Mouse (Mus musculus) testis, adult 2 months (tissue): ENCODE data around the gene Tbc1d16. TPM values are rescaled to one million over a fixed set of nuclear protein-coding genes. Genes with fewer than 3 reads are reported as not detected.

Source experiments
- H3K27ac ChIP-seq: fragments of 200-500 bp; 2 replicates; pipeline ENCODE4 v1.5.1; 2012; ENCODE audit warnings: low read depth, low read length; ENCODE audit not compliant: control insufficient read depth, insufficient read depth
- H3K27me3 ChIP-seq: fragments of 200-500 bp; 2 replicates; pipeline ENCODE4 v1.6.1; 2012; ENCODE audit warnings: mild to moderate bottlenecking, low read length, moderate library complexity; ENCODE audit not compliant: control insufficient read depth, insufficient read depth
- H3K36me3 ChIP-seq: fragments of 200-500 bp; 2 replicates; pipeline ENCODE4 v1.6.1; 2012; ENCODE audit warnings: mild to moderate bottlenecking, low read length; ENCODE audit not compliant: control insufficient read depth, insufficient read depth
- H3K4me1 ChIP-seq: fragments of 200-500 bp; 2 replicates; pipeline ENCODE4 v1.6.1; 2012; ENCODE audit warnings: low read length; ENCODE audit not compliant: control insufficient read depth, insufficient read depth
- H3K4me3 ChIP-seq: fragments of 200-500 bp; 2 replicates; pipeline ENCODE4 v1.5.1; 2012; ENCODE audit warnings: low read depth, mild to moderate bottlenecking, low read length, moderate library complexity, mixed read lengths; ENCODE audit not compliant: control insufficient read depth
- CTCF ChIP-seq: fragments of 200-500 bp; IDR thresholded peaks from 2 replicates; pipeline ENCODE4 v1.5.1; 2012; ENCODE audit warnings: low read depth, mild to moderate bottlenecking, inconsistent platforms, low read length, moderate library complexity; ENCODE audit not compliant: control insufficient read depth, insufficient read depth, insufficient replicate concordance
- POLR2A ChIP-seq: fragments of 200-500 bp; IDR thresholded peaks from 2 replicates; pipeline ENCODE4 v1.6.1; 2012; ENCODE audit warnings: low read depth, mild to moderate bottlenecking, inconsistent platforms, low read length, moderate library complexity; ENCODE audit not compliant: control insufficient read depth
- polyA plus RNA-seq: library from polyadenylated mRNA; depleted of rRNA; stranded (reverse); fragments of >200 nt; gene quantifications from 2 replicates; pipeline ENCODE4 v1.2.3, GENCODE M21; 2012

Tbc1d16 gene
- polyA plus RNA-seq, 1 experiment = 1.1 TPM

- H3K4me1 ChIP-seq = peaks cover 2% of the 10 kb centered on the region; the same call in 1 of the 2 replicates
- no peaks in the 10 kb centered on the region for H3K27me3 ChIP-seq
- peak overlapping the region; percentile 12; the same call in 1 of the 2 replicates for H3K27ac ChIP-seq
- H3K4me3 ChIP-seq = no peak overlapping the region
- peak; percentile 24; the same call in 1 of the 2 replicates for TF ChIP-seq CTCF
- no peak for TF ChIP-seq POLR2A
- no peaks in the 10 kb centered on the region for H3K36me3 ChIP-seq
These were observed 102.1 kb downstream of the Tbc1d16 start for GRCm38 (mm10) chr11:119125929-119126861.

GRCm38 (mm10) chr11:119124536-119124935 lies 103.8 kb downstream of the Tbc1d16 start:
- Histone ChIP-seq H3K4me3 (no peak overlapping the region), H3K36me3 (no peaks in the 10 kb centered on the region), H3K27ac (no peak overlapping the region), H3K27me3 (no peaks in the 10 kb centered on the region), H3K4me1 (peaks cover 2% of the 10 kb centered on the region; the same call in 1 of the 2 replicates)
- TF ChIP-seq CTCF (no peak), POLR2A (no peak)

- Histone ChIP-seq H3K27me3 (no peaks in the 10 kb centered on the region), H3K4me1 (peaks cover 2% of the 10 kb centered on the region; the same call in 1 of the 2 replicates)
- no peak for TF ChIP-seq CTCF
- TF ChIP-seq POLR2A = no peak
These were observed 104.6 kb downstream of the Tbc1d16 start for GRCm38 (mm10) chr11:119123522-119124319.

DNA sequence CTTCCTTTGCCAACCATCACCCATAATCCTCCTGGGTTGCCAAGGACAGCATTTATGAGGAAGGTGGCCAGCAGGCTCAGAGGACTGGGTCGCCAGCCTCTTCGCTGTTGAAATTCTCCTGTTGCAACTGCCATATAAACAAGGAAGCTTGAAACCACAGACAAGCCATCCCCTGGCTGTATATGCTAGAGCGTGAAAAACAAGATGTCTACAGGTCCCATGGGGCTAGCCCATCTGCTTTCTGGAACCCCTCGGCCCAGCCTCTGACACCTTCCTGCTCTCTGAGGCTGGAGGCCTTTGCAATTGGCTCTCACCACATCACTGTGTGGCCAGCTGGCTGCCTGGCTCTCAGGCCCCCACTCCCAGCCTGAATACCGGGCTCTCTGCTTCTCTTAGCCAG lies 105.9 kb downstream of the Tbc1d16 start:
- TF ChIP-seq POLR2A (no peak), CTCF (no peak)
- no peaks in the 10 kb centered on the region; the same call in 1 of the 2 replicates for H3K4me1 ChIP-seq
- no peaks in the 10 kb centered on the region for H3K36me3 ChIP-seq
- H3K27ac ChIP-seq = no peak overlapping the region
- no peak overlapping the region for H3K4me3 ChIP-seq
- H3K27me3 ChIP-seq = no peaks in the 10 kb centered on the region

More at GRCm38 (mm10) chr11:119123522-119124319, 104.6 kb downstream of the Tbc1d16 start:
- no peak overlapping the region for H3K4me3 ChIP-seq
- H3K27ac ChIP-seq = no peak overlapping the region
- no peaks in the 10 kb centered on the region for H3K36me3 ChIP-seq

- Histone ChIP-seq H3K4me1 (peaks cover 2% of the 10 kb centered on the region; the same call in 1 of the 2 replicates), H3K36me3 (no peaks in the 10 kb centered on the region), H3K27me3 (no peaks in the 10 kb centered on the region), H3K27ac (no peak overlapping the region), H3K4me3 (no peak overlapping the region)
- TF ChIP-seq CTCF (no peak), POLR2A (no peak)
These were observed 109.4 kb downstream of the Tbc1d16 start for GRCm38 (mm10) chr11:119118905-119119304.

- Histone ChIP-seq H3K27ac (no peak overlapping the region), H3K27me3 (no peaks in the 10 kb centered on the region), H3K4me1 (0 out of 2 replicates have a peak, but pooled peaks cover 2% of the 10 kb centered on the region), H3K4me3 (no peak overlapping the region), H3K36me3 (no peaks in the 10 kb centered on the region)
- TF ChIP-seq CTCF = no peak
- TF ChIP-seq POLR2A = no peak
These were observed 110.4 kb downstream of the Tbc1d16 start for GRCm38 (mm10) chr11:119117945-119118344.
